Mouse (Mus musculus): ENCODE data around the gene Cacng5.

The Cacng5 gene

GRCm38 (mm10) chr11:107914634-107915226, at the start of gene Cacng5:
Gene Cacng5, minus strand, starts transcription at chr11:107915055.
- DNase-seq (ENCODE audit: low spot score): no peak

DNA sequence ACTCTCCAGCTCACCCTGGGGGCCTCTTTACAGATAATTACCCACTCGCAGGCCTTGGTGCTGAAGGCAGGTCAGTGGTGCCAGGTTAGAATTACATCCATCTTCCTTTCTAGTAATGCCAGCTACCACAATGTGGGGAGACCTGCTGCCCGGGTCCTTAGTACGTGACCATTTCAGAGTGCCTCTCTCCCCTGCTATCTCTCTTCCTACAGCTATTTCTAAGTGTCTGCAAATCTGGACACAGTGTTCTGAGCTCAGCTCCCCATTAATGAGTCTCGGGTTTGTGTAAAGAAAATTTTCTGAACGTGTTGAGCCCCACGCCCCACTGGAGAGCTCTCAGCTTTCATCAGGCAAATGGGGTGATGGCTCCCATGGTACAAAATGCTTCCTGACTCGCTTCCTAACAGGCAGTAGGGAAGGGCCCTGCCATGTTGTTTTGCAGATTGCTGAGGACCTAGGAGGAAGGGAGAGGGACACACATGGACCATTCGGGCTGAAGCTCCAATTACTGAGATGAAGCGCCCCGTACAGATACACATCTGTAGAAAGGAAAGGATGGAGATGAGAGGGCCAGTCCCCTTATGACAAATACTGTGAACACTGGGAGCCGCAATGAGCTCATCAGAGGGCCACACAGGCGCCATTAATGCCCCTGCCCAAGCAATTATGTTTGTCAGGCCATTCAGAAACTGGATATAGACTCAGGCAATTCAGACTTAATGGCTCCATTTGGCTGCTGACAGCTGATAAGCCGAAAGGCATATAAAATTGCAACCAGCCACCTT, 42.9 kb upstream of the Cacng5 start:
- DNase-seq (ENCODE audit: low spot score): no peak

DNA sequence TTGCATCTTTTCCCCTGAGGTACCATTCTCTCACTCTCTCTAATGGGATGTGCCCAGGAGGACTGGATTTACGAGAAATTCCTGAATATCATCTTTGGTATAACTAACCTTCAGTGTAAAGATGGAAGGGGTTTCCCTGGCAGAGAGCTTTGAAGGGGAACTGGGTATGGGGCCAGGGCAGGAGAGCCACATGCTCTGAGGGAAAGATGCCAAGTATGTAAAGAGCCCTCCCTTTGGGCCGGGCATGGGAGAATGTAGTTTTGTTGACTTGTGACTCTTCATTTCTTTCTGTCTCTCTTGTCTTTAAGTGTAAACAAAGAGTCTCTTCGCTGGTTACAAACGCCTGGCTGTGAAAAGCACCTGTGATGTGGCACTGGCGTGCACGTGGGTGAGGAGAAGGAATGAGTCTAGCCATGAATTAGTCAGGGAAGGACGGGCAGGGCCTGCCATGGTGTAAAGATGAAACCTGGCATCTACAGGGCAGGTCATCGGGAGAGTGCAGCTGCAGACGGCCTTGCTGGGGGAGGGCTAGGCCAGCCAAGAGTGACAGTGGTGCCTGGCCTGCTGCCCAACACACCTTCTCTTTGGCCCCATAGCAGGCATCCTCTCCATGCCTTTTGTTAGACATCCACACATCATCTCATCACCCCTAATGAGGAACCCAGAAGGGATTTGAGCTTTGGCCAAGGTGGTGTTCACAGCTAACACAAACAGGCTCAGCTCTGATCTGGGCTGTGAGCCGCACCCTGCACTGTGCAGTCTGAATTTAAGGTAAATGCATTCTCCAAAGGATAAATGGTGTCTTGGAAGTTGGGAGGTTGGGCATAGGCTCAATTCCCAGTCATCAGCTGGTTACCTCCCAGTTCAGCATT, 40.6 kb upstream of the Cacng5 start:
- DNase-seq (ENCODE audit: low spot score): no peak

DNA sequence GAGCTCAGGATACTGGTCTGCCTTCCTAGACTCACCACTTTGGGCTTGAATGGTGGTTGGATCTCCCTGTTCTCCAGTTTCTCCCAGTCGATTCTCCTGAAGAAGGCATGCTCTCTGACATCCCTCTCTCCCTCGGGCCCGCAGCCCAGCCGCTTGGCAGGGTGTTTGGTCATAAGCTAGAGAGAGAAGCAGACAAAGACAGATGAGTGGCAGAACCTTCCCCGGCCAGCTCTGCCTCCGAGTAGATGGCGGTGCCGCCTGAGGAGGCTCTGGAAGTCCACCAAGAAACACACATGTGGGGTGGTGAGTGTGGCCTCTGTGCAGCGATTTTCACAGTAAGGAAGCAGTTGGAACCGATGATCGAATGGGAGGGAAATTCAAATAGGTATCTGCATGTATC, 36.6 kb upstream of the Cacng5 start:
- no peak for DNase-seq (ENCODE audit: low spot score)

- DNase-seq (ENCODE audit: low spot score): peak; percentile 22
These were observed 35.8 kb upstream of the Cacng5 start for GRCm38 (mm10) chr11:107950658-107951057.

DNA sequence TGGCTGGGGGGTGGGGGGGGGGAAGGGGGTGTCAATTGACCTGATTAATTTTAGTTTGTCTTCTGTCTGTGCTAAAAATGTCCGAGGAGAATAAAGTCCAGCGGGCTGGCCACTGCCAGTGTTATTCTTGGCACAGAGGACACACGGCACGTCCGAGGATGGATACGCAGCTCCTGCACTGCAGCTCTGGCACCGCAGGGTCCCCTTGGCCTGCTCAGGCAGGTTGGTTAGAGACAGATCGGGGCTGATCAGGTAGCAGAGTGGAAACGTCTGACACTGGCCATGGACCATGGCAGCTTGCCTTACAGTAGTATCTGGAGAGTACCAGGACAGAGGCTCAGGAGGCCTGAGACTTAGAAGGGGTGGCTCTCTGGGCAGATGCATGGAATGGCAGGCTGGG, 35.4 kb upstream of the Cacng5 start:
- no peak for DNase-seq (ENCODE audit: low spot score)

DNA sequence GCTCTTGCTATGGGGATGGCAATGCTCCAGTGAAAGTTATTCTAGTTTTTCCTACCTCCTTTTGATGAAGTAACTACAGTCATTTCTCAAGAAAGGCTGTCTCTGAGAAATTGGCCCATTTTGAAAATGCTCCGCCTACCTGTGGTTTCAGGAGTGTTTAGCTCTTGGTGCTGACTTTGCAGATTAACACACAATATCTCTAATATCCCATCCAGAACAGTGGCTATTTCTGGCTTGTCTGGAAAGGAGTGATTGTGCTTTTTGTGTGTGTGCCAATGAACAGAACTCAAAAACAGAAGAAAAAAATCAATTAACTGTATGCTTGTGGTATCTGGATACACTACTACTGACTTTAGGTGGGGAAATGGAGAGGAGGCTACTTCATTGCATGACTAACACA, 33.1 kb upstream of the Cacng5 start:
- DNase-seq (ENCODE audit: low spot score): no peak

- DNase-seq (ENCODE audit: low spot score): no peak
These were observed 32.0 kb upstream of the Cacng5 start for GRCm38 (mm10) chr11:107946823-107947222.

DNA sequence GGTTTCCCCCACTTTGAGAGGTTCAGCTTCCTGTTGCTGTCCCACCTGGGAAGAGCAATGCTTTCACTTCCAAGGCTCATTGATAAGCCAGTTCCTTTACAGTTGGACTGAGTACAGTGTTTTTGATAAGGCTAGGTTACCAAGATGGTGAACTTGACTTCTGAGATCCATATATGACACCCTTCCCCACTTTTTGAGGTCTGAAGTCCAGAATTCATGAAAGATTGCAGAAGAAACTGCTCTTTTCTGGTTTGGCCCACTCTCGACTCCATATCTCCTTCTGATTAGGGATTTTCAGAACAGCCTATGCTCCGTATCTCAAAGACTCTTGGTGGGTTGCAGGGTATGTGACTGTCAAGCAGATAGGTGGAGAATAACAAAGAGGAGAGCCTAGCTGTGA, 22.1 kb upstream of the Cacng5 start:
- no peak for DNase-seq (ENCODE audit: low spot score)

DNA sequence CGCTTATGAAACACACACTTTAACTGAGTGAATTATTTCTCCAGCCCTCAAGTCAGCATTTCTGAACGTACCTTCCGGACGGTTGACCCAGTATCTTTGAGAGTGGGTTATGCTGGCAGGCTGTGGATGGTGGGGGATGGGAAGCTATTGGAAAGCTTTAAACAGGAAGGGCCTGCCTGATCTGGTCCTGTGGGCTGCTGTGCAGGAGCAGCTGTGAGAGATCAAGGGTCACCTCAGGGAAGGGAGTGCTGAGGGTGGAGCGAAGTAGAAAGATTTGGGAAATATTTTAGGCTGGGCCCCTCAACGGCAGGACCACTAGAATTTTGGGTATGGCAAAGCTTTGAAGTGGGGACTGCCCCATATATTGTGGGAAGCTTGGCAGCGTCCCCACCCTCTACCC, 16.9 kb upstream of the Cacng5 start:
- DNase-seq (ENCODE audit: low spot score): no peak

DNA sequence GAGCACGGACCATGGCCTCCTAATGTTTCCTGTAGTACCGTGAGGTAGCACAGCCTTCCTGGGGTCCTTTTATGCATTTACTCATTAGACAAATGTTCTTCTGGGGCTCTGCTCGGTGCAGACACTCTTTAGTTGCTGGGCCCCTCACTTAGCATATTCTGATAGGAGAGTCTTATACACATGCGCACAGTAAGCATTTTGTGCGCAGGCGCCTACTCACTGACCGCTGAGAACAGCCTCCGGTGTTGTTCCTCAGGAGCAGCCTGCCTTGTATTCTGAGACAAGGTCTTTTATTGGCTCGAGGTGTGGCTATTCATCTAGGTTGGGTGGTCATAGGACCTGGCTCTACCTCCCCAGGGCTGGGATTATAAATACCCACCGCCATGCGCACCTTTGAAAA, 16.4 kb upstream of the Cacng5 start:
- no peak for DNase-seq (ENCODE audit: low spot score)

DNA sequence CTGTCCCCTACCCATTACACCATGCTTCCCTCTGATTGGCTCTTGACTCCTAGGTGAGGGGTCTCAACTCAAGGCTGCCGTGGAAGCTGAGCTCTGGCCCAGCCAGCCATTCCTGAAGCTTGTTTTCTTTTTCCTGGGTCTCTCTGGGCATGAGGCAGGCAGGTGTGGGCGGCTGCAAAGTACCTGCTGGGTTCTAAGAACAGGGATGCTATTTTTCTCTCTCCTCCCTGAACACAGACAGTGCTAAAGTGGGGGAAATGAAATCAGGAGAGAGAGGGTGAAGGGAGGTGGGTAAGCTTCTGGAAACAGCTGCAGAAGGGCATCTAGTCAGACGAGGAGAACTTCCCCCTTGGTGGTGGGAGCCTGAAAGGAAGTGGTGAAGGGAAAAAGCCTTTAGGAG, 14.9 kb upstream of the Cacng5 start:
- DNase-seq (ENCODE audit: low spot score): no peak

GRCm38 (mm10) chr11:107919852-107920508, 5.1 kb upstream of the Cacng5 start:
- DNase-seq (ENCODE audit: low spot score): peak; percentile 46

GRCm38 (mm10) chr11:107917721-107918235, 2.9 kb upstream of the Cacng5 start:
- DNase-seq (ENCODE audit: low spot score): peak; percentile 29

- peak; percentile 30 for DNase-seq (ENCODE audit: low spot score)
These were observed 1.5 kb downstream of the Cacng5 start for GRCm38 (mm10) chr11:107913317-107913716.

- no peak for DNase-seq (ENCODE audit: low spot score)
These were observed 9.5 kb downstream of the Cacng5 start for GRCm38 (mm10) chr11:107905364-107905763.

DNA sequence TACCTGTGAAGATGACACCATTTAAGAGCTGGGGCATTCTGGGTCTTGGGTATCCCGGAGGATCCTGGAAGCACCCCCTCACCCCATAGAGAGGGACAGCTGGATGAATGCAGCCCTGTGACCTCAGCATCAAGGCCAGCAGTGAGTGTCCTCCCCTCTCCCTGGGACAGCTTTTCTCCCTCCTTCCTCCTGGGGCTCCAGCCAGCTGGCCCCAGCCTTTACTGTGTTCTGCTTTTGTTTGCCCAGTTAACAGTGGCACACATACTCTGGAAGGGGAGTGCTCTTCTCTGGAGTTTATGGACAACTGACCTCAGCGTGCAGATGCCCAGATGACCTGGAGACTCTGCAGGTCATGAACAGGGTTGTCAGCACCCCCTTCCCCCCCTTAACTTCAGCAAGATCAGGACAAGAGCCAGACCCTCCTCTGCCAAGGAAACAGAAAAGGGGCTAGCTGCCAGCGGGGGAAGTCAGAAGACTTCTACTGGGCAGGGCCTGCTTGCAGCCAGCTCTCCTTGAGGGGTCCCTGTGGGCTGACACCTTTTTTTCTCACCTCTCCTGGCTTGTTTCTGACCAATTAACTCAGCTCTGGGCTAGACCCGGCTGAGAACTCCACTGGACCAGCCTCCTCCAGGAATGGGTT, 10.8 kb downstream of the Cacng5 start:
- DNase-seq (ENCODE audit: low spot score): no peak

GRCm38 (mm10) chr11:107900470-107900869, 14.4 kb downstream of the Cacng5 start:
- no peak for DNase-seq (ENCODE audit: low spot score)

DNA sequence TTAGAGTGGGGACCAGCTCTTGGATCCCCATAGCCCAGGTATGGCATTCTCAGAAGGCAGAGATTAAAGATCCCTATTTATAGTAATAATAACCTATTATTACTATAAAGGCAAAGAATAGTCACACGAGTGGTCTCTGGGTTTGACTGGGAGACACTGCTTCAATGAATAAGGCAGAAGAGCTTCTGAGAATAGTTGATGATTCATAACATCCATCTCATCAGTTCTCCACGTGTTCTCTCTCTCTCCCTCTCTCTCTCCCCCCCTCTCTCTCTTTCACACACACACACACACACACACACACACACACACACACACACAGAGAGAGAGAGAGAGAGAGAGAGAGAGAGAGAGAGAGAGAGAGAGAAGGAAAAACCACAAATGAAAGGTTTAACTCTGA, 16.2 kb downstream of the Cacng5 start:
- no peak for DNase-seq (ENCODE audit: low spot score)

DNA sequence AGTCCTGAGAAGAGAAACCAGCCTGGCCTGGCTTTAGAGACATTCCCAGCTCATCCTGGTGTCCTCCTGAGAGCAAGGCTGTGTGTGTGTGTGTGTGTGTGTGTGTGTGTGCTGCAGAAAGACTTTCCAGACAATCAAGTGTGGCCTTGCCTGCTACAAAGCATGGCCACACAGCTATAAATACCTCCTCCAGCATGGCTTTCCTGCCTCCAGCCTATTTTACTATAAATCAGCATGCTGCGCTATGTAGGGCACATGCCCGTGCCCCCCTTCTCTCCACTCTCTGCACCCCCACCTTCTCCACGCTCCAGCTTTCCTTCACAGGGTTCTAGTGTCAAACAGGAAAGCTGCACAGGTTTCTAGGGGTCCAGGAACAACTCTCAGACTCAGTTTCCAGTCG, 19.2 kb downstream of the Cacng5 start:
- DNase-seq (ENCODE audit: low spot score): no peak

DNA sequence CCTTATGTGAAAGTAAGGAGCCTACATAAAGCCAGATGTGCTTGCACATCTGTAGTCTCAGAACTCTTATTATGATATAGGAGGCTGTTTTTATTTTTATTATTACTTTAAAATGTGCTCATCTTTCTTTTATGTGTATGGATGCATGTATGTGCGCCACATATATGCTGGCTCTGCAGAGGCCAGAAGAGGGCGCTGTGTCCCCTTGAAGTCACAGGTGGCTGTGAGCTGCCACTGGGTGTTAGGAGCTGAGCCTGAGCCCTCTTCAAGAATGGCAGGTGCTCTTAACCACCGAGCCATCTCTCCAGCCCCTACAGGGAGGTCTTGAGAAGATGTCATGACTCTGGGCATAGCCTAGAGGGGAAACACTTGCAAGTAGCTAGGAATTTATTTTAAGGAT, 23.5 kb downstream of the Cacng5 start:
- DNase-seq (ENCODE audit: low spot score): no peak

GRCm38 (mm10) chr11:107887342-107887741, 27.5 kb downstream of the Cacng5 start:
- no peak for DNase-seq (ENCODE audit: low spot score)

Measured in layer of hippocampus, adult 11-12 months (tissue).